Mouse (Mus musculus) liver, adult (tissue): ENCODE results near the gene Asmt.

Source experiments
- GATA4 ChIP-seq: IDR thresholded peaks from 2 replicates; pipeline ENCODE4 v1.6.1; 2014; ENCODE audit warnings: mild to moderate bottlenecking, low read length; ENCODE audit not compliant: insufficient replicate concordance

Gene Asmt

GRCm38 (mm10) chrX:170672594-170673092, at the start of gene Asmt:
TSS of gene Asmt (plus strand) at chrX:170672644.
- TF ChIP-seq GATA4 = no peak

- no peak for TF ChIP-seq GATA4
These were observed 948 bp downstream of the Asmt start for GRCm38 (mm10) chrX:170673233-170673951.

- TF ChIP-seq GATA4 = no peak
These were observed 1.9 kb downstream of the Asmt start for GRCm38 (mm10) chrX:170674229-170674771.

GRCm38 (mm10) chrX:170674885-170675876, 2.7 kb downstream of the Asmt start:
- TF ChIP-seq GATA4 = no peak

- TF ChIP-seq GATA4 = no peak
These were observed 3.6 kb downstream of the Asmt start for GRCm38 (mm10) chrX:170675923-170676605.

- TF ChIP-seq GATA4 = no peak
These were observed 4.3 kb downstream of the Asmt start for GRCm38 (mm10) chrX:170676606-170677239.

GRCm38 (mm10) chrX:170677266-170677665, 4.8 kb downstream of the Asmt start:
- TF ChIP-seq GATA4 = no peak

GRCm38 (mm10) chrX:170677680-170678079, 5.2 kb downstream of the Asmt start:
- TF ChIP-seq GATA4 = no peak
